Mouse (Mus musculus) heart, postnatal 0 days (tissue): ENCODE data around the gene Doc2b.

Experiments
- CTCF ChIP-seq: IDR thresholded peaks from 2 replicates; pipeline ENCODE4 v1.5.1; 2016; ENCODE audit warnings: antibody characterized with exemption, control low read depth, low read depth
- EP300 ChIP-seq: IDR thresholded peaks from 2 replicates; pipeline ENCODE4 v1.6.1; 2016; ENCODE audit warnings: antibody characterized with exemption, low read depth

GRCm38 (mm10) chr11:75758553-75758952, 37.3 kb downstream of the Doc2b start:
- TF ChIP-seq CTCF (no peak), EP300 (no peak)
